Mouse (Mus musculus): ENCODE results near the gene Wdr6.

- TF ChIP-seq CTCF (IDR thresholded peaks at IDR 0.05; ENCODE audit: extremely low read depth, insufficient read depth, insufficient read length, insufficient replicate concordance) (no peak), POLR2A (IDR thresholded peaks at IDR 0.05; ENCODE audit: low read depth, low read length) (no peak)
Measured at GRCm38 (mm10) chr9:108628141-108628540, 49.6 kb upstream of the Wdr6 start.
